Mouse (Mus musculus): ENCODE data around the gene Git2.

Git2 gene

GRCm38 (mm10) chr5:114797253-114797652 lies 21.9 kb upstream of the Git2 start:
- DNase-seq (ENCODE audit: low read depth, low spot score), result no peak

DNA sequence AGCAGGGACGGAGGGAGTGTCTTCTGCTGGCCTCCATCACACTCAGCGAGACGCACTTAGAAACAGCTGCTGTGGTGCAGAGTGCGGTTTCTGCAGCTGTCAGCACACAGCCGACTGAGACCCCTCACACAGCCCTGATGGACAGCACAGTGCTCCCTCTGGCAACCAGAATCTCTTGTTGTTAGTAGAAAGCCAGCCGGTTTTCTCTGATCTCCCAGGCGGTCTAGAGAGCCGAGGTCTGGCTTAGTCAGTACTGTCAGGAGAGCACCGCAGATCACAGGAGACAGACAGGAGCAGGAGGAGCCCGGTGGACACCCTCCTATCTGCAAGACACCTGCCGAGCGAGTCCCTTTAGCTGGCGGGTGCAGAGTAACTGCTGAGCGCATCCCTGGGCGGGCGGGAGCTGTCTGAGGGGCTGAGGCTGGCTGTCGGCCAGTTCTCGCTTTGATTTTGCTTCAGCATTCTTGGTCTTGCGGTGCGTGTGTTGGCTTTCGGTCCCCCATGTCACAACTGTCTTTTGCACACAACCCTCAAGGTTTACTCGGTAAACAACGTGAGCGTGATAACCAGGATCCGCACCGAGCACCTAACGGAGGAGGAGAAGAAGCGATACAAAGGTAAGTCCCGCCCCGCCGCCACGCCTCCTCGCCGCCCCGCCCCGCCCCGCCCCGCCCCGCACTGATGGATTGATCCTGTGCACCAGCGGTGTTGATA lies 21.1 kb upstream of the Git2 start:
- DNase-seq (ENCODE audit: low read depth, low spot score), result peak; percentile 58

- DNase-seq (ENCODE audit: low read depth, low spot score), result peak; percentile 25
Measured at GRCm38 (mm10) chr5:114795653-114796052, 20.3 kb upstream of the Git2 start.

DNA sequence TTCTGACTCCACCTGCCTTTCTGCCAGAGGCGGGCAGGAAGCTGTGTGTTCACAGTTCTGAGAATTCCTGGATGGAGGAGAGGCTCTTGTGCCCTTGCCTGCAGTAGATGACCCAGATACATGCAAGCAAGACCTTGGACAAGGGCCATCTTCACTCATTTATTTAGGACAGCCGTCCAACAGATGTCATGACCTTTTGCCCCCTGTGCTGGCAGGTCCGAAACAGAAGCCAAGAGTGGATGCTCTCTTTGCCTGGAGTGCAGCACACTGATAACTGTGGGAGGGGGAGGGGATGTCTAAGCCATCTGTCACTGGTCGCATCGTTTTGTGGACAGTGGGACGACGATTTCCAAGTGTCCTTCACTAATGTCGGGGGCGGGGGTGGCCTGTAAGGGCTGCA lies 19.9 kb upstream of the Git2 start:
- DNase-seq (ENCODE audit: low read depth, low spot score), result peak; percentile 42

- no peak for DNase-seq (ENCODE audit: low read depth, low spot score)
Measured at GRCm38 (mm10) chr5:114794609-114795008, 19.3 kb upstream of the Git2 start.

GRCm38 (mm10) chr5:114793317-114793716 lies 18.0 kb upstream of the Git2 start:
- DNase-seq (ENCODE audit: low read depth, low spot score), result no peak

GRCm38 (mm10) chr5:114785196-114785595 lies 9.9 kb upstream of the Git2 start:
- DNase-seq (ENCODE audit: low read depth, low spot score), result no peak

- DNase-seq (ENCODE audit: low read depth, low spot score), result no peak
Measured at GRCm38 (mm10) chr5:114784622-114785165, 9.4 kb upstream of the Git2 start.

DNA sequence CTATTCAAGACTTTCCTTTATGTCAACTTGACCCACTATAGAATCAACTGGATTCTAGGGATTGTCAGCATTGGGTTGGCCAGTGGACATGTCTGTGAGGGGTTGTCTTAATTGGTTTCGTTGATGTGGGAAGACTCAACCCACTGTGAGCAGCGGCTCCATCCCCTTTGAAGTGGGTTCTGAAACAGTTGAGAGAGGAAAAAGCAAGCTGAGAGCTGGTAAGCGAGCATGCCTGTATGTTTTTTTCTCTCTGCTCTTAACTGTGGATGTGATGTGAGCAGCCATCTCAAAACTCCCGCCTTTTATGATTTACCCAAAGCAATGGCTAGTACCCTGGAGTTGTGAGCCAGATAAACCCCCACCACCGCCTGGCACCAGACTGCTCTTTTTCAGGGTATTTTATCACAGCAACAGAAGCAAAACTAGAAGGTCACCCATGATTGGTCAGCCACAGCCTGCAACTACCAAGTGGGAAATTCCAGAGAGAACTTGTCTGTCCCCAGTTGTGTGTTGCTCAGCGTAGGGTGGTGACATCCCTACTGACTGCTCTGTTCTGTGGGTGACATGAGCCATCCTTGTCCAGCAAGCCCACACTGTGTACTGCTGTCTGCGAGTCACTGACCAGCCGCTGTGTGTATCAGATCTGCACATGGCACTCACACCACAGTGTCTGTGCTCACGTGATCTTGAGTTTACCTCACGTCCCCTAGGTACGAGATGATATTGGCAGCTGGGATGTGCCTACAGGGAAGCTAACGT lies 8.3 kb upstream of the Git2 start:
- DNase-seq (ENCODE audit: low read depth, low spot score), result no peak

- no peak for DNase-seq (ENCODE audit: low read depth, low spot score)
Measured at GRCm38 (mm10) chr5:114782991-114783390, 7.7 kb upstream of the Git2 start.

DNA sequence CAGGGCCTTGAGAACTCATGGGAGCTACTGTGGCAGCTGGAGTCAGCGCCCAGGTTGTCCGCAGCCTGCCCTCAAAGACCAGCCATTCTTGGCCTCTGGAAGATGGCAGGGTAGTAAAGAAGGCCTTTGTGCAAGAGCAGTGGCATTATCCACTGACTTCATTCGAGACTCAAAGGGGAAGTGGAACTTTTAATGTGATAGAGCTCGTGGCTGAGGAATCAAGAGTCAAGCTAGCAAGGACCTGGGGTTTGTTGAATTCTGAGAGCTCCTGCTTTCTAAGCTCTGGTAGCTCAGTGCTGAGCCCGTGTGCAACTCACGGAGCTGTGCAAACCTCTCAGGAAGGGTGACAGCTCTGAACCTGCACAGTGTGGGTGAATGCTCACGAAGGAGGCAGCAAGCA lies 5.6 kb upstream of the Git2 start:
- DNase-seq (ENCODE audit: low read depth, low spot score), result no peak

- DNase-seq (ENCODE audit: low read depth, low spot score), result no peak
Measured at GRCm38 (mm10) chr5:114779956-114780489, 4.7 kb upstream of the Git2 start.

DNA sequence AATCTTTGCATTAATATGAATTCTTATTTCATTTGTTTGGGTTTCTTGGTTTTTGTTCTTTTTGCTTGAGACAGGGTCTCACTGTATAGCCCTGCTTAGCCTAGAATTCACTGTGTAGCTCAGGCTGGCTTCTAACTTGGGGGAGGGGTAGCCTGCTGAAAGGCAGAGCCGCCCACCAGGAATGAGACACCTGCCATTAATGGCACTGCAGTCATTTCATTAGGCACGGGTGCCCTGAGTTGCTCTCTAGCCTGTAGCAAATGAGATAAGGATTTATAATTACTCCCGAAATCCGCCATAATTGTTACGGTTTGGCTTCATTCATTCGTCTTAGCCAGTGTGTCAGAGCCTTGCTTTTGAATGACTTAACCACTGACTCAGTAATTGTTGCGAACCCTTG lies 857 bp upstream of the Git2 start:
- no peak for DNase-seq (ENCODE audit: low read depth, low spot score)

GRCm38 (mm10) chr5:114774403-114775051 lies 790 bp downstream of the Git2 start, which contains the start of gene Ankrd13a:
Gene Ankrd13a (plus strand): TSS chr5:114774677.
- DNase-seq (ENCODE audit: low read depth, low spot score), result peak; percentile 93

- no peak for DNase-seq (ENCODE audit: low read depth, low spot score)
Measured at GRCm38 (mm10) chr5:114773780-114774179, 1.5 kb downstream of the Git2 start.

- DNase-seq (ENCODE audit: low read depth, low spot score), result peak; percentile 97
Measured at GRCm38 (mm10) chr5:114773211-114773710, 2.1 kb downstream of the Git2 start.

GRCm38 (mm10) chr5:114772456-114773203 lies 2.7 kb downstream of the Git2 start:
- DNase-seq (ENCODE audit: low read depth, low spot score), result peak; percentile 25

- no peak for DNase-seq (ENCODE audit: low read depth, low spot score)
Measured at GRCm38 (mm10) chr5:114771796-114772195, 3.5 kb downstream of the Git2 start.

DNA sequence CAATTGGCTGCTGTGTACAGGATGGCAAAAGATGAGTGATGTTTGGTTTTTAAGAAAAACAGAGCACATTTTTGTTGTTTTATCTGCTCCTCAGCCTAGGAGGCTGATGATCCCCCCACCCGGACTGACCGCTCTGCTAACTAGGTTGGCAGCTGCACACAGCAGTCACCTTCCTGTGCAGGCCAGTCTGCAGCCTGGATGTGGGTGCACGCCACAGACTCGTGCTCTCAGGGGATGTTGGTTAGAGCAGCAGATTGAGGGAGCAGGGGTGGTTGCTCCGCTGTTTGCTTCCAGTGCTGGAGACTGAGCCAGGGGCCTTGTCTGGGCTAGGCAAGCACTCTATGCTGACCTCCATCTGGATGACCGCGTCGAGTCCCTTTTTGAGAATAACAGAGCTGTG lies 5.5 kb downstream of the Git2 start:
- no peak for DNase-seq (ENCODE audit: low read depth, low spot score)

DNA sequence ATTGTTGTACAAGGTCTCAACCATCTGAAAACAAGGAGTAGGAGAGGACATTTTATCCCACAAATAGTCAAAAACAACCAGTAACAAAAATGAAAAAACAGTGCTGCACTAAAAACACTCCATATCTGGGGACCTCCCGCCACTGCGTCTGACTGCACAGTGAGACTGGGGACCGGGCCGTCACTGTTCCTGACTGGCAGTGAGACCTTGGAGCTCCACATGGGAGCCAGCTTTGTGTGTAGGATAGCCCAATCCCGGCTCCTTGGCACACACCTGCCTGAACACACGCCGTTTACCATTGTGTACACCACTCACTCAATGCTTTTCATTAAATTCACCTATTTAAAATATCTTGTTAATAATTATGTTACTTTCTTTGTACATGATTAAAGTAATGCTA lies 8.1 kb downstream of the Git2 start:
- DNase-seq (ENCODE audit: low read depth, low spot score), result no peak

- DNase-seq (ENCODE audit: low read depth, low spot score), result no peak
Measured at GRCm38 (mm10) chr5:114766686-114767085, 8.6 kb downstream of the Git2 start.
